Mouse (Mus musculus) kidney, embryonic 14.5 days (tissue): ENCODE results near the gene Calml4. TPM values are rescaled to one million over a fixed set of nuclear protein-coding genes. Genes with fewer than 3 reads are reported as not detected.

Experiments used
- ATAC-seq: fragments of 200-750 bp; cut with Nextera tagmentation; 2 replicates; pipeline ENCODE4 v1.8.0; 2017; ENCODE audit warnings: moderate number of reproducible peaks, mild to moderate bottlenecking, moderate TSS enrichment, moderate library complexity; ENCODE audit not compliant: low FRiP score, low TSS enrichment
- H3K27ac ChIP-seq: fragments of 300-500 bp; sonication (generic); 2 replicates; pipeline ENCODE4 v1.5.1; 2014; ENCODE audit warnings: low read depth, mild to moderate bottlenecking, low read length, moderate library complexity, mixed read lengths
- H3K27me3 ChIP-seq: fragments of 300-500 bp; sonication (generic); 2 replicates; pipeline ENCODE4 v1.6.1; 2014; ENCODE audit warnings: mild to moderate bottlenecking, low read length; ENCODE audit not compliant: control insufficient read depth, insufficient read depth
- H3K36me3 ChIP-seq: fragments of 300-500 bp; sonication (generic); 2 replicates; pipeline ENCODE4 v1.6.1; 2014; ENCODE audit warnings: low read length, mixed read lengths; ENCODE audit not compliant: control insufficient read depth, insufficient read depth
- H3K4me1 ChIP-seq: fragments of 300-500 bp; sonication (generic); 2 replicates; pipeline ENCODE4 v1.6.1; 2014; ENCODE audit warnings: low read length, mixed read lengths; ENCODE audit not compliant: control insufficient read depth, insufficient read depth
- H3K4me2 ChIP-seq: fragments of 300-500 bp; sonication (generic); replicated peaks from 2 replicates; pipeline ENCODE4 v1.6.1; 2014; ENCODE audit warnings: low read depth, mild to moderate bottlenecking, low read length
- H3K4me3 ChIP-seq: fragments of 300-500 bp; sonication (generic); 2 replicates; pipeline ENCODE4 v1.5.1; 2014; ENCODE audit warnings: mild to moderate bottlenecking, low read length
- H3K9ac ChIP-seq: fragments of 300-500 bp; sonication (generic); 2 replicates; pipeline ENCODE4 v1.6.1; 2014; ENCODE audit warnings: low read depth, mild to moderate bottlenecking, low read length, moderate library complexity
- H3K9me3 ChIP-seq: fragments of 300-500 bp; sonication (generic); 2 replicates; pipeline ENCODE4 v1.6.1; 2016; ENCODE audit warnings: low read length; ENCODE audit not compliant: control insufficient read depth
- WGBS: fragments of 180-500 bp; shearing (Covaris S2); extraction: QIAGEN DNeasy Blood & Tissue Kit; methylation state at CpG from one replicate; pipeline ENCODE4 v1.1.7; 2014; 5-methylcytosine and 5-hydroxymethylcytosine counted together
- polyA plus RNA-seq: library from polyadenylated mRNA; unstranded; fragments of >200 nt; fragmentation: Nextera tagmentation; extraction: Ambion mirVana; gene quantifications from 2 replicates; pipeline ENCODE4 v1.2.1, GENCODE M21; 2014

The Calml4 gene
- polyA plus RNA-seq, 1 experiment from 2014 or later, result 59.7 TPM

- Histone ChIP-seq H3K4me1 (peaks cover 8% of the 10 kb centered on the region; the same call in 1 of the 2 replicates), H3K4me2 (peak overlapping the region; percentile 51), H3K9me3 (no peaks in the 10 kb centered on the region), H3K36me3 (no peaks in the 10 kb centered on the region), H3K9ac (no peak overlapping the region), H3K27me3 (no peaks in the 10 kb centered on the region), H3K27ac (peak overlapping the region; percentile 55), H3K4me3 (peak overlapping the region; percentile 17; the same call in 1 of the 2 replicates)
- no peak for ATAC-seq
- WGBS, result 12% methylated on average over 24 of the region's 24 CpGs
These were observed 29.8 kb upstream of the Calml4 start for GRCm38 (mm10) chr9:62827939-62828652.

GRCm38 (mm10) chr9:62828662-62829086, 29.2 kb upstream of the Calml4 start:
- peak overlapping the region; percentile 55; the same call in 1 of the 2 replicates for H3K27ac ChIP-seq
- no peaks in the 10 kb centered on the region for H3K36me3 ChIP-seq
- peak overlapping the region; percentile 17; the same call in 1 of the 2 replicates for H3K4me3 ChIP-seq
- whole genome bisulfite sequencing, result 0% methylated on average over 23 of the region's 23 CpGs
- H3K4me1 ChIP-seq, result peaks cover 8% of the 10 kb centered on the region; the same call in 1 of the 2 replicates
- H3K9ac ChIP-seq, result no peak overlapping the region
- H3K9me3 ChIP-seq, result no peaks in the 10 kb centered on the region
- peak; percentile 96 for ATAC-seq
- H3K27me3 ChIP-seq, result no peaks in the 10 kb centered on the region
- H3K4me2 ChIP-seq, result peak overlapping the region; percentile 51

- Histone ChIP-seq H3K9me3 (no peaks in the 10 kb centered on the region), H3K27ac (no peak overlapping the region), H3K4me1 (peaks cover 8% of the 10 kb centered on the region; the same call in 1 of the 2 replicates), H3K4me2 (no peak overlapping the region), H3K9ac (no peak overlapping the region), H3K36me3 (no peaks in the 10 kb centered on the region), H3K27me3 (no peaks in the 10 kb centered on the region), H3K4me3 (no peak overlapping the region)
- ATAC-seq, result no peak
- whole genome bisulfite sequencing, result 70% methylated on average over 6 of the region's 6 CpGs
These were observed 28.0 kb upstream of the Calml4 start for GRCm38 (mm10) chr9:62829877-62830276.

- H3K36me3 ChIP-seq, result no peaks in the 10 kb centered on the region
- H3K4me1 ChIP-seq, result peaks cover 14% of the 10 kb centered on the region; the same call in 1 of the 2 replicates
- no peaks in the 10 kb centered on the region for H3K9me3 ChIP-seq
- no peak overlapping the region for H3K4me3 ChIP-seq
- WGBS, result 81% methylated on average over 5 of the region's 5 CpGs
- no peaks in the 10 kb centered on the region for H3K27me3 ChIP-seq
- no peak overlapping the region for H3K27ac ChIP-seq
- no peak overlapping the region for H3K4me2 ChIP-seq
- no peak for ATAC-seq
- no peak overlapping the region for H3K9ac ChIP-seq
These were observed 23.0 kb upstream of the Calml4 start for GRCm38 (mm10) chr9:62834906-62835305.

GRCm38 (mm10) chr9:62835705-62836446, 22.0 kb upstream of the Calml4 start:
- no peak for ATAC-seq
- Histone ChIP-seq H3K27ac (no peak overlapping the region), H3K4me2 (no peak overlapping the region), H3K4me3 (no peak overlapping the region), H3K4me1 (peaks cover 14% of the 10 kb centered on the region; the same call in 1 of the 2 replicates), H3K27me3 (no peaks in the 10 kb centered on the region), H3K9ac (no peak overlapping the region), H3K9me3 (no peaks in the 10 kb centered on the region), H3K36me3 (no peaks in the 10 kb centered on the region)
- WGBS, result 50% methylated on average over 4 of the region's 4 CpGs

GRCm38 (mm10) chr9:62837611-62838010, 20.3 kb upstream of the Calml4 start:
- Histone ChIP-seq H3K9me3 (no peaks in the 10 kb centered on the region), H3K27ac (peak overlapping the region; percentile 93; the same call in 1 of the 2 replicates), H3K4me1 (peaks cover 14% of the 10 kb centered on the region; the same call in 1 of the 2 replicates), H3K9ac (no peak overlapping the region), H3K4me3 (no peak overlapping the region), H3K27me3 (no peaks in the 10 kb centered on the region), H3K4me2 (no peak overlapping the region), H3K36me3 (no peaks in the 10 kb centered on the region)
- no peak for ATAC-seq
- WGBS, result 32% methylated on average over 3 of the region's 3 CpGs

- peaks cover 14% of the 10 kb centered on the region; the same call in 1 of the 2 replicates for H3K4me1 ChIP-seq
- WGBS, result 13% methylated on average over 8 of the region's 8 CpGs
- peak overlapping the region; percentile 88 for H3K4me2 ChIP-seq
- peak overlapping the region; percentile 93 for H3K27ac ChIP-seq
- no peaks in the 10 kb centered on the region for H3K36me3 ChIP-seq
- no peaks in the 10 kb centered on the region for H3K9me3 ChIP-seq
- ATAC-seq, result no peak; the same call in none of the 2 replicates
- H3K27me3 ChIP-seq, result no peaks in the 10 kb centered on the region
- H3K9ac ChIP-seq, result peak overlapping the region; percentile 44; the same call in 1 of the 2 replicates
- peak overlapping the region; percentile 76 for H3K4me3 ChIP-seq
These were observed 19.8 kb upstream of the Calml4 start for GRCm38 (mm10) chr9:62838146-62838505.

- peak within 1 kb of the TSS; percentile 88 for H3K4me2 ChIP-seq
- WGBS, result 1% methylated on average over 44 of the region's 48 CpGs
- H3K27ac ChIP-seq, result peak within 1 kb of the TSS; percentile 93
- no peaks in the 10 kb centered on the region for H3K9me3 ChIP-seq
- peak; percentile 90 for ATAC-seq
- peak within 1 kb of the TSS; percentile 93 for H3K9ac ChIP-seq
- H3K4me1 ChIP-seq, result peaks cover 14% of the 10 kb centered on the region; the same call in 1 of the 2 replicates
- no peaks in the 10 kb centered on the region for H3K27me3 ChIP-seq
- no peaks in the 10 kb centered on the region for H3K36me3 ChIP-seq
- peak within 1 kb of the TSS; percentile 76 for H3K4me3 ChIP-seq
These were observed 19.2 kb upstream of the Calml4 start, which contains the start of gene Cln6 for GRCm38 (mm10) chr9:62838506-62839171. Cln6 (plus strand) TSS chr9:62838785.
